Comparison of ENCODE assay signal across 13 mouse cellular contexts in genomic region chr17:45397541-45397940, GRCm38 (mm10). TPM values are rescaled to one million over a fixed set of nuclear protein-coding genes. Genes with fewer than 3 reads are reported as not detected.
DNase-seq lines count a peak whose midpoint lies in the region; ATAC-seq and TF ChIP-seq lines count a peak whose summit lies in the region.
"Had no signal": no experiment of that assay in that cellular context is flagged by ENCODE, and none has a peak within 500 bp of the region (broad histone marks: within the 10 kb centered on the region; RNA-seq: fewer than 3 reads in every experiment).

No protein-coding gene starts in this region.

- no peaks in the 10 kb centered on the region for H3K27me3 ChIP-seq in heart, postnatal 0 days (ENCODE audit: control insufficient read depth, insufficient read depth, low read length)
- no peaks in the 10 kb centered on the region for H3K27me3 ChIP-seq in lung, postnatal 0 days (replicated peaks; ENCODE audit: insufficient read depth, low read length)
- H3K27me3 ChIP-seq in forebrain, embryonic 12.5 days, result no peaks in the 10 kb centered on the region
- H3K27me3 ChIP-seq: lung, embryonic 15.5 days had no signal

- no peaks in the 10 kb centered on the region for H3K4me1 ChIP-seq in heart, postnatal 0 days (ENCODE audit: control insufficient read depth, insufficient read depth)
- no peaks in the 10 kb centered on the region for H3K4me1 ChIP-seq in lung, postnatal 0 days (ENCODE audit: insufficient read depth, low read depth, low read length)
- 0 out of 2 replicates have a peak, but pooled peaks cover 2% of the 10 kb centered on the region for H3K4me1 ChIP-seq in forebrain, embryonic 12.5 days

- no peak for ATAC-seq in heart, postnatal 0 days (ENCODE audit: insufficient read depth, low read depth)
- no peak for ATAC-seq in lung, postnatal 0 days
- no peak for ATAC-seq in forebrain, embryonic 12.5 days (ENCODE audit: low FRiP score)

- TF ChIP-seq CTCF in heart, postnatal 0 days (IDR thresholded peaks at IDR 0.05; ENCODE audit: low read depth), result peak; percentile 16; the same call in 1 of the 2 replicates
- peak; percentile 40 for TF ChIP-seq CTCF in lung, postnatal 0 days (IDR thresholded peaks at IDR 0.05)

- H3K4me3 ChIP-seq in heart, postnatal 0 days (ENCODE audit: low read depth, low read length), result no peak overlapping the region
- no peak overlapping the region for H3K4me3 ChIP-seq in lung, postnatal 0 days (ENCODE audit: low read depth, low read length)
- no peak overlapping the region for H3K4me3 ChIP-seq in forebrain, embryonic 12.5 days (replicated peaks)
- H3K4me3 ChIP-seq: lung, embryonic 15.5 days had no signal

- H3K36me3 ChIP-seq in heart, postnatal 0 days (replicated peaks; ENCODE audit: control insufficient read depth, insufficient read depth, low read length), result peaks cover 20% of the 10 kb centered on the region
- peaks cover 3% of the 10 kb centered on the region; the same call in 1 of the 2 replicates for H3K36me3 ChIP-seq in lung, postnatal 0 days (ENCODE audit: insufficient read depth, low read length)
- peaks cover 29% of the 10 kb centered on the region for H3K36me3 ChIP-seq in forebrain, embryonic 12.5 days (replicated peaks)

- H3K9ac ChIP-seq in heart, postnatal 0 days (replicated peaks; ENCODE audit: low read depth, low read length), result no peak overlapping the region
- H3K9ac ChIP-seq in lung, postnatal 0 days (replicated peaks; ENCODE audit: low read depth), result no peak overlapping the region
- no peak overlapping the region for H3K9ac ChIP-seq in forebrain, embryonic 12.5 days
- H3K9ac ChIP-seq: hindbrain, embryonic 14.5 days; lung, embryonic 15.5 days had no signal

- no peak for TF ChIP-seq EP300 in heart, postnatal 0 days (IDR thresholded peaks at IDR 0.05; ENCODE audit: low read depth)
- TF ChIP-seq EP300 in lung, postnatal 0 days (IDR thresholded peaks at IDR 0.05), result no peak

- DNase-seq in heart, postnatal 0 days (ENCODE audit: low spot score), result no peak
- DNase-seq in heart, adult 18-20 months, result no peak
- DNase-seq in lung, postnatal 0 days (ENCODE audit: low spot score), result no peak
- DNase-seq in lung, adult 18-20 months, result no peak
- peak; percentile 14 for DNase-seq in CD4-positive helper T cell, adult 2 months (ENCODE audit: low read depth, low spot score)
- DNase-seq in naive thymus-derived CD4-positive, alpha-beta T cell, adult 2 months (ENCODE audit: low read depth), result peak; percentile 37
- DNase-seq: cerebellum, adult 11-12 months; gastrocnemius, postnatal 36 days; heart, postnatal 10 days; kidney, postnatal 4 days had no signal

- 72% methylated on average over 3 of the region's 3 CpGs for WGBS in heart, postnatal 0 days
- 74% methylated on average over 3 of the region's 3 CpGs for WGBS in lung, postnatal 0 days
- 73% methylated on average over 3 of the region's 3 CpGs for WGBS in forebrain, embryonic 12.5 days

- H3K27ac ChIP-seq in heart, postnatal 0 days (ENCODE audit: low read depth), result no peak overlapping the region
- H3K27ac ChIP-seq in lung, postnatal 0 days (ENCODE audit: low read length), result no peak overlapping the region
- no peak overlapping the region for H3K27ac ChIP-seq in forebrain, embryonic 12.5 days
- H3K27ac ChIP-seq: hindbrain, embryonic 14.5 days; lung, embryonic 15.5 days had no signal

- H3K4me2 ChIP-seq in heart, postnatal 0 days (ENCODE audit: low read depth, low read length), result no peak overlapping the region
- H3K4me2 ChIP-seq in lung, postnatal 0 days (replicated peaks; ENCODE audit: low read depth, low read length), result no peak overlapping the region
- H3K4me2 ChIP-seq in forebrain, embryonic 12.5 days, result no peak overlapping the region
- H3K4me2 ChIP-seq: hindbrain, embryonic 14.5 days; lung, embryonic 15.5 days had no signal

- no peaks in the 10 kb centered on the region for H3K9me3 ChIP-seq in heart, postnatal 0 days (replicated peaks; ENCODE audit: control insufficient read depth, low read length)
- no peaks in the 10 kb centered on the region for H3K9me3 ChIP-seq in lung, postnatal 0 days (ENCODE audit: low read length)
- no peaks in the 10 kb centered on the region for H3K9me3 ChIP-seq in forebrain, embryonic 12.5 days
- H3K9me3 ChIP-seq: lung, embryonic 15.5 days had no signal

RNA-seq across cellular contexts. Expression of gene Cdc5l, which starts 36.0 kb away (rescaled TPM):
- 16.5 and 19.6 TPM in 2 replicates for total RNA-seq in heart, postnatal 0 days (2014; rRNA removed; ENCODE audit: low replicate concordance)
- 31.5 and 35.8 TPM in 2 replicates for polyA plus RNA-seq in heart, postnatal 0 days (2015; fragmentation: Nextera tagmentation; extraction: Ambion mirVana)
- 10 to 100 TPM; 38.0 to 38.2 TPM for total RNA-seq in heart, adult 18-20 months (2021)
- 30.3 and 37.8 TPM in 2 replicates for polyA plus RNA-seq in lung, postnatal 0 days (2015; fragmentation: Nextera tagmentation; extraction: Ambion mirVana)
- polyA plus RNA-seq in forebrain, embryonic 12.5 days (2016; fragmentation: Nextera tagmentation; extraction: Ambion mirVana), result 79.9 and 82.6 TPM in 2 replicates

Comparison
In these comparisons a context has a peak if more than half of its experiments do, and no peak if none do; other contexts are left out.
1. DNase-seq: peak in CD4-positive helper T cell, adult 2 months (single experiment) and naive thymus-derived CD4-positive, alpha-beta T cell, adult 2 months (single experiment); none in heart, postnatal 0 days (single experiment), heart, adult 18-20 months (0 of 2), lung, postnatal 0 days (single experiment) and lung, adult 18-20 months (0 of 2).